Comparison of ENCODE assay signal across 32 mouse cellular contexts in the genomic region with DNA sequence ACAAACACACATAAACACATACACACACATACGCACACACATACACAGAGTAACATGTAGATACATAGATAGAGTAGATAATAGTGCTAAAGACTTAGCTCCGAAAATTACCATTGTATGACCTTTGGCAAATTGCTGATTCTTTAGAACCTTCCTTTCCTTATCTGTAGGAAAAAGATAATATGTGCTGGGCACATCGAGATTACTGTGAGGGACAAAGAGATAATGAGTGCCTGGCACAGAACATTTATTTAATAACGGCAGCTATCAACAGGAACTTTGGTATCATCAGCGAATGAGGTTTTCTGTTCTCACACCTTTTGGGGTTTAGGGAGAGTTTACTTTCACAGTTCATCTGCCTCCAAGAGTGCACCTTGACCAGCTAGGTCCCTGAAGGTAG. TPM values are rescaled to one million over a fixed set of nuclear protein-coding genes. Genes with fewer than 3 reads are reported as not detected.
"Had no signal": no experiment of that assay in that cellular context is flagged by ENCODE, and none has a peak within 500 bp of the region (broad histone marks: within the 10 kb centered on the region; RNA-seq: fewer than 3 reads in every experiment).

No protein-coding gene starts in this region.

- H3K4me2 ChIP-seq: liver, embryonic 13.5 days; midbrain, embryonic 11.5 days; neural tube, embryonic 12.5 days; neural tube, embryonic 15.5 days; stomach, embryonic 15.5 days had no signal

- H3K36me3 ChIP-seq: liver, embryonic 13.5 days; neural tube, embryonic 12.5 days; neural tube, embryonic 15.5 days; stomach, embryonic 15.5 days had no signal

- DNase-seq: kidney, adult 2 months; kidney, postnatal 25 days; liver, embryonic 13.5 days; lung, adult 2 months; lung, postnatal 14 days; lung, postnatal 4 days; midbrain, embryonic 14.5 days; right cerebral cortex, adult 18-20 months; right cerebral cortex, postnatal 14 days; right cerebral cortex, postnatal 4 days; spleen, adult 18-20 months; thymus, postnatal 25 days had no signal

- H3K27ac ChIP-seq: kidney, postnatal 0 days; liver, embryonic 13.5 days; neural tube, embryonic 12.5 days; neural tube, embryonic 15.5 days; stomach, embryonic 15.5 days had no signal

- H3K9ac ChIP-seq: liver, embryonic 13.5 days; neural tube, embryonic 12.5 days; neural tube, embryonic 15.5 days; stomach, embryonic 15.5 days had no signal

- H3K4me3 ChIP-seq: liver, embryonic 13.5 days; neural tube, embryonic 12.5 days; neural tube, embryonic 15.5 days; stomach, embryonic 15.5 days had no signal

- H3K27me3 ChIP-seq: neural tube, embryonic 15.5 days had no signal

- H3K9me3 ChIP-seq: liver, embryonic 13.5 days; neural tube, embryonic 12.5 days; neural tube, embryonic 15.5 days; stomach, embryonic 15.5 days had no signal

RNA-seq across cellular contexts. Expression of gene Rnf212b, which starts 37.2 kb away (rescaled TPM):
- total RNA-seq: layer of hippocampus, adult 8-10 months; layer of hippocampus, postnatal 10 days; left cerebral cortex, postnatal 10 days; left cerebral cortex, postnatal 36 days; liver, adult 2 months; megakaryocyte progenitor cell, adult 5-6 weeks; megakaryocyte-erythroid progenitor cell, adult 5-6 weeks; midbrain, postnatal 0 days had no signal
- polyA plus RNA-seq: kidney, embryonic 14.5 days; large intestine, adult 2 months; limb, embryonic 11.5 days; limb, embryonic 14.5 days; liver, adult 2 months; liver, embryonic 13.5 days; liver, embryonic 16.5 days; lung, adult 2 months; lung, embryonic 16.5 days; midbrain, embryonic 11.5 days; midbrain, embryonic 14.5 days; midbrain, postnatal 0 days; neural tube, embryonic 12.5 days; stomach, embryonic 15.5 days; thymus, postnatal 0 days had no signal
